Mouse (Mus musculus) embryo, embryonic 11 days (tissue): ENCODE data around the gene Sf3b5.

Experiments
- DNase-seq: peaks from one replicate; pipeline ENCODE4 v3.0.0-alpha.2; 2015

The Sf3b5 gene

DNA sequence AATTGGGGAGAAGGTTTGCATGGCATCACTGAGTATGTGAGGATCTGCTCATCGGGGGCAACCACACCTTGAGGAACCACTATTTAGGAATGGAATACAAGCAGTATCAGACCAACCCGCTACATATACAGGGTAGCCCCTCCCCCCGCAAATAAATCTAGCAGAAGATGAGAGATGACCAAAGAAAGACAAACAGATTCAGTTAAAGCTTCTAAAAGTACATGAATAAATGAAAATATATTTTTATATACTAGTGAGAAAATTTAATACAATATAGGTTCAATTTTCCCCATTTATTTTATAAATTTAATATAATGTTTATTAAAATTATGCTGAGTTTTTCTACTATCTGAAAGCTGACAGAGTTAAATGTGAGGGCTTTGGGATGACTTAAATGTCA lies at the start of gene Sf3b5:
Sf3b5 (plus strand) TSS at position 301 of the 400 bp plus-strand sequence.
- DNase-seq = no peak

DNA sequence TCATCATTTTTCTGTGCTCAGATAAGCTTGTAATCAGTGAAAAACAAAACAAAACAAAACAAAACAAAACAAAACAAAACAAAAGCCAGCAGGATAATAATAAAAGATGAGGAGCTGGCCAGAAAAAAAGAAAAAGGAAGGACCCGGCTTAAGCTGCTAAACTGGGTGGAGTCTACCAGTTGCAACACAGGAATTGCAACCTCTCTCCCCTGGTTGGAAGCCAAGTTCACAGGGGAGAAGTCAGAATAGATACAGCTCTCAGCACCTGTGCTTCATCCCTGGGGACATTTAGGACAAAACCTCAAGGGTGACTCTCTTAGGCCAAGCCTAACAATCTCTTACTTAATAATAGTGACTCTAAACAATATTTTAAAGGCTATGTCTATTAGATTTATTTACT lies 49.3 kb upstream of the Sf3b5 start:
- DNase-seq = no peak

GRCm38 (mm10) chr10:12957271-12957670 lies 47.9 kb upstream of the Sf3b5 start:
- no peak for DNase-seq

DNA sequence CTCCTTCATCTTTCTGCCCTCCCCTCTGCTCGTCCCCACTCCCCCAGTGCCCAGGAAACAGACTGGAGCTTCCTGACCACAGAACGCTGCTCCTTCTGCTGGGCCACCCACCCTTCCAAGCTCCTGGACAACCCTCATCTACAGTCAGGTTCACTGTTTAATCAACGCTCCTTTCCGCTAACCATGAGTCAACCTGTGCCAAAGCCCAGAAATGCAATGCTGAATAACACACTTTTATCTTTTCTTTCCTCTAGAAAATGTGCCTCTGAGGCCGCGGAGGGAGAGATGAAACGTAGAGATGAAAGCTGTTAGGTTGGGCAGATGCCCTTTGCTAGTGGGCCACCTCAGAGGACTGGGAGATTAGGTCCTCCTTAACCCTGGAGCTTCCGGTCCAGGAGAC lies 43.6 kb upstream of the Sf3b5 start:
- DNase-seq = no peak

GRCm38 (mm10) chr10:12962238-12962637 lies 42.9 kb upstream of the Sf3b5 start:
- DNase-seq = no peak

GRCm38 (mm10) chr10:12963362-12964147 lies 41.6 kb upstream of the Sf3b5 start:
- DNase-seq = peak; percentile 31

DNA sequence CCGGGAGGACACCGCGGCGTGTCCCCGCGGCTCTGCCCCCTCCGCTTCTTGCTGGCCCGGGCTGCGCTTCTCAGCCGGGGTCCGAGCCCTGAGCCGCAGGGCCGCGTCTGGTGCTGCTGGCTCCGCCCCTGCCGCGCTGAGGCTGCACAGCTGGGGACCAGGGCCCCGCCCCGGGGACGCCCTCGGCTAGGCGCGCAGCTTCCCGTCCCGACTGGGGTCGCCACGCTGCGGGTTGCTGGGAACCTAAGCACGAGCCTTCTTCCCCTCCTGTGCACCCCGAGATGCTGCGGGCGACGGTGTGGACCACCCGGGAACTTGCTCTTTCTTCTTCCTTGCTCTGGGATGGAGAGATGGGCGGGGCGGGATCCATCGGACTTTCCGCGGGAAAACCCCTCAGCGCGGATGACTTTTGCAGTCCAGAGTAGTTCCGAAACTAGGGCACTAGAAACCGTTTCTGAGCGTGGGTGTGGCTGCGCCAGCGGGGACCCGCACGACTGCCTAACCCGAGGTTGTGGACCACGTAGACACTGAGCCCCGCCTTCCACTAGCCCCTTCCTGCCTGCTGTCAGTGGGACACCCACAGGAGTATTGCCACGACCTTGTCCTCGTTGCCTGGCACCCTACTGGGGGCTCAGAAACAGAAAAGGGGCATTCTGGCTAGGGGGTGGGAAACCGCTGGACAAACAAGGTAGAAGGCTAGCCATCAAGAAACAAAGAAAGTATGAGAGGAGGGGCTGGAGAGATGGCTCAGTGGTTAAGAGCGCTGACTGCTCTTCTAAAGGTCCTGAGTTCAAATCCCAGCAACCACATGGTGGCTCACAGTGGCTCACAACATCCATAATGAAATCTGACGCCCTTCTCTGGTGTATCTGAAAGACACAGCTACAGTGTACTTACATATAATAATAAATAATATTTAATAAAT lies 40.7 kb upstream of the Sf3b5 start, which contains the start of gene Stx11:
Stx11 (minus strand) TSS at position 148 of the 925 bp plus-strand sequence.
- DNase-seq = peak; percentile 87

DNA sequence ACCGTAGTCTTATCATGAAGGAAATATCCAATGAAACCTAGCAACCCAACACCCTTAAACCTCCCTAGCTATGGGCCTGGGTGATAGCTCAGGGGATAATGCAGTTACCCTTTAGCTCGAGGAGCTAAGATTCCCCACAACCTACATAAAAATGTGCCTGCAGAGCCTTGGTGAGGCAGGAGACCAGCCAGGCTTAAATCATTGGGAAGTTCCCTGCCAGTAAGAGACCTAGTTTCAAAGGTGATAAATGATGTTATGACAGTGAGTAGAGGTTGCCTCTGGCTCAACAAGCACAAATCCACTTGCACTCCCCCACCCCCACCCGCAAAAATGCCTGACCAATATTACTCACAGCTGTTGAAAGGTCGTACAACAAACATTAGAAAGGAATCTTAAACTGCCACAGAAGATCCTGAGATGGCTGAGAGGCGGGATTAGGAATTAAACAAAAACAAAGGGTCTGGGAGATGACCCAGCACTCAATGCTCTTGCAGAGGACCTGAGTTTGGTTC lies 39.4 kb upstream of the Sf3b5 start:
- DNase-seq = no peak

DNA sequence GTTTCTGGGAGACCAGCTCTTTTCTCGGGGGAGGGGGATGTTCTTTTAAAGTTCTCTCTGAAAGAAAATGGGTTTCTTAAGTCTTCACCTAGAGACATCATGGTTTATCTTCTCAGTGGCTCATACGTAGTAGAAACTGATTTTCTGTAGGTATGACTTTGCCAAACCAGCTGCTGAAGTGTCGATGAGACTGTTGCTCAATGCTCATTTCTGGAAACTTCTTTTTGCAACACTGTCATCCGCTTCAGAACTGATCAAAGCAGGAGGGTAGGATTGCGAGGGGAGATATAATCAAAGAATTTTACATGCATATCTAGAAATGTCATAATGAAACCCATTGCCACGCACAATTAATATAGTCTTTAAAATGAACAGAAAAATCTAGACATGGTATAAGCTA lies 30.6 kb upstream of the Sf3b5 start:
- DNase-seq = no peak

DNA sequence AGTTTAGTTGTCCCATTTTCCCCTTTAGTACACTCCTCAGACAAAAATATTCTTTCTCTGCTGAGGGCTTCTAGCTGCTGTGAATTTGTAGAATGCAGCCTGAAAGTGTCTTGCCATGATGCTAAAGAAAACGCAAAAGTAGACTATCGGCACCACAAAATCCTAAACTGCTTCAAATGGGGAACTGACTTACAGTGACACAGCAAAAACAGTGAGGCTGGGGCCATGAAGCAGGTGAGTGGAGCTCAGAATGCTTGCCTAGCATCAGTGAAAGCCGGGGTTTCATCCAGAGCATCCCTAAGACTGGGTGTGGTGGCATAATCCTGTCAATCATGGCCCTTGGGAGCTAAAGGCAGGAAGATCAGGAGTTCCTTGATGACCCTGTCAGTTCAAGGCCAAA lies 29.7 kb upstream of the Sf3b5 start:
- DNase-seq = no peak

GRCm38 (mm10) chr10:12975957-12976356 lies 29.2 kb upstream of the Sf3b5 start:
- DNase-seq = no peak

- no peak for DNase-seq
These were observed 28.6 kb upstream of the Sf3b5 start for GRCm38 (mm10) chr10:12976552-12976951.

- DNase-seq = no peak
These were observed 27.3 kb upstream of the Sf3b5 start for GRCm38 (mm10) chr10:12977787-12978212.

- no peak for DNase-seq
These were observed 24.1 kb upstream of the Sf3b5 start for GRCm38 (mm10) chr10:12981071-12981470.

- DNase-seq = no peak
These were observed 21.6 kb upstream of the Sf3b5 start for GRCm38 (mm10) chr10:12983516-12983915.

GRCm38 (mm10) chr10:12985028-12985427 lies 20.1 kb upstream of the Sf3b5 start:
- DNase-seq = no peak

GRCm38 (mm10) chr10:12986485-12986884 lies 18.7 kb upstream of the Sf3b5 start:
- no peak for DNase-seq

DNA sequence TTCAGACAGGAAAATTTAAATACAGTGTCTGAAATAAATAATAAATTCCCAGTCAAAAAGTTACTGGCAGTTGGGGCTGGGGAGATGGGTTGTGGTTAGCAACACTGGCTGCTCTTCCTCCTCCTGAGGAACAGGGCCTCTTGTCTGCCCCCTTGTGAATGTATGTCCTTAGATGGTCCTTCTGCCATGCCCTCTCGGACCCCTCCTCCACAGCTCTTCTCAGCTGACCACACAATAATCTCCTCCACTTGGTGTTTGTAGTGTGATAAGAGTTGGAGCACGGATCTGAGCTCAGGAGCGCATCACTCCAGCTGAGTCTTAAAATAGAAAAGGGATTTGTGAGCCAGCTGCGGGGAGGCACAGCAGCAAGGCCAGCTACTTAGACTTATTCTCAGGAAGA lies 18.2 kb upstream of the Sf3b5 start:
- no peak for DNase-seq

GRCm38 (mm10) chr10:12991953-12992352 lies 13.2 kb upstream of the Sf3b5 start:
- no peak for DNase-seq

GRCm38 (mm10) chr10:12993411-12994039 lies 11.6 kb upstream of the Sf3b5 start:
- DNase-seq = no peak

- DNase-seq = peak; percentile 87
These were observed 8.2 kb upstream of the Sf3b5 start for GRCm38 (mm10) chr10:12996736-12997477.
